Mouse (Mus musculus) intestine, postnatal 0 days (tissue): ENCODE measurements around the gene Rnf151. TPM values are rescaled to one million over a fixed set of nuclear protein-coding genes. Genes with fewer than 3 reads are reported as not detected.

Experiments used
- ATAC-seq: fragments of 200-750 bp; cut with Nextera tagmentation; 2 replicates; pipeline ENCODE4 v1.8.0; 2017; ENCODE audit warnings: mild to moderate bottlenecking, moderate TSS enrichment, moderate library complexity
- H3K27ac ChIP-seq: fragments of 300-500 bp; sonication (generic); 2 replicates; pipeline ENCODE4 v1.5.1; 2014; ENCODE audit warnings: mild to moderate bottlenecking, low read depth, low read length, moderate library complexity
- H3K27me3 ChIP-seq: fragments of 300-500 bp; sonication (generic); replicated peaks from 2 replicates; pipeline ENCODE4 v1.6.1; 2014; ENCODE audit warnings: low read length, mixed read lengths; ENCODE audit not compliant: control insufficient read depth, insufficient read depth
- H3K36me3 ChIP-seq: fragments of 300-500 bp; sonication (generic); 2 replicates; pipeline ENCODE4 v1.6.1; 2014; ENCODE audit warnings: mild to moderate bottlenecking, moderate library complexity; ENCODE audit not compliant: control insufficient read depth, insufficient read depth
- H3K4me1 ChIP-seq: fragments of 300-500 bp; sonication (generic); replicated peaks from 2 replicates; pipeline ENCODE4 v1.6.1; 2014; ENCODE audit warnings: antibody characterized with exemption, low read length, mixed read lengths; ENCODE audit not compliant: control insufficient read depth, insufficient read depth
- H3K4me2 ChIP-seq: fragments of 300-500 bp; sonication (generic); replicated peaks from 2 replicates; pipeline ENCODE4 v1.6.1; 2014; ENCODE audit warnings: low read depth, mild to moderate bottlenecking, moderate library complexity
- H3K4me3 ChIP-seq: fragments of 300-500 bp; sonication (generic); 2 replicates; pipeline ENCODE4 v1.5.1; 2014; ENCODE audit warnings: low read depth, low read length
- H3K9ac ChIP-seq: fragments of 300-500 bp; sonication (generic); 2 replicates; pipeline ENCODE4 v1.6.1; 2014; ENCODE audit warnings: mild to moderate bottlenecking, low read depth, low read length
- H3K9me3 ChIP-seq: fragments of 300-500 bp; sonication (generic); 2 replicates; pipeline ENCODE4 v1.6.1; 2016; ENCODE audit warnings: mixed run types; ENCODE audit not compliant: control insufficient read depth
- CTCF ChIP-seq: sonication (generic); IDR thresholded peaks from 2 replicates; pipeline ENCODE4 v1.5.1; 2016; ENCODE audit warnings: low read depth, mild to moderate bottlenecking, control low read depth, antibody characterized with exemption, moderate library complexity
- WGBS: fragments of 180-500 bp; shearing (Covaris S2); extraction: QIAGEN DNeasy Blood & Tissue Kit; methylation state at CpG from one replicate; pipeline ENCODE4 v1.1.7; 2014; 5-methylcytosine and 5-hydroxymethylcytosine counted together
- polyA plus RNA-seq: library from polyadenylated mRNA; unstranded; fragments of >200 nt; fragmentation: Nextera tagmentation; extraction: Ambion mirVana; gene quantifications from 2 replicates; pipeline ENCODE4 v1.2.1, GENCODE M21; 2015

Gene Rnf151
- polyA plus RNA-seq, 1 experiment from 2014 or later: not detected

GRCm38 (mm10) chr17:24728184-24728583 is 10.3 kb upstream of the Rnf151 start:
- 65% methylated on average over 17 of the region's 17 CpGs for WGBS
- Histone ChIP-seq H3K4me2 (no peak overlapping the region), H3K27ac (no peak overlapping the region), H3K36me3 (no peaks in the 10 kb centered on the region), H3K4me1 (0 out of 2 replicates have a peak, but pooled peaks cover under 1% of the 10 kb centered on the region), H3K4me3 (no peak overlapping the region), H3K9me3 (no peaks in the 10 kb centered on the region), H3K9ac (no peak overlapping the region), H3K27me3 (peaks cover 3% of the 10 kb centered on the region; the same call in 1 of the 2 replicates)
- no peak for ATAC-seq
- no peak for TF ChIP-seq CTCF

- H3K4me1 ChIP-seq: 0 out of 2 replicates have a peak, but pooled peaks cover 3% of the 10 kb centered on the region
- H3K4me3 ChIP-seq: no peak within 1 kb of the TSS
- 67% methylated on average over 2 of the region's 2 CpGs for WGBS
- TF ChIP-seq CTCF: no peak
- H3K36me3 ChIP-seq: no peaks in the 10 kb centered on the region
- H3K9ac ChIP-seq: no peak within 1 kb of the TSS
- H3K4me2 ChIP-seq: no peak within 1 kb of the TSS
- no peaks in the 10 kb centered on the region for H3K9me3 ChIP-seq
- peaks cover 3% of the 10 kb centered on the region; the same call in 1 of the 2 replicates for H3K27me3 ChIP-seq
- ATAC-seq: no peak
- H3K27ac ChIP-seq: no peak within 1 kb of the TSS
Measured at GRCm38 (mm10) chr17:24727618-24728017, 9.8 kb upstream of the Rnf151 start, which contains the start of gene Rpl3l. Gene Rpl3l (plus strand): TSS chr17:24727820.

- Histone ChIP-seq H3K27me3 (peaks cover 3% of the 10 kb centered on the region; the same call in 1 of the 2 replicates), H3K4me1 (0 out of 2 replicates have a peak, but pooled peaks cover 3% of the 10 kb centered on the region), H3K27ac (no peak overlapping the region), H3K9ac (no peak overlapping the region), H3K36me3 (peaks cover 11% of the 10 kb centered on the region), H3K9me3 (no peaks in the 10 kb centered on the region), H3K4me3 (no peak overlapping the region), H3K4me2 (no peak overlapping the region)
- ATAC-seq: no peak
- WGBS: 73% methylated on average over 3 of the region's 3 CpGs
- TF ChIP-seq CTCF: peak; percentile 40
Measured at GRCm38 (mm10) chr17:24725637-24726390, 8.0 kb upstream of the Rnf151 start.

GRCm38 (mm10) chr17:24724184-24724583 is 6.3 kb upstream of the Rnf151 start, which contains the start of gene Ndufb10:
Gene Ndufb10 (minus strand): TSS chr17:24724478.
- 0 out of 2 replicates have a peak, but pooled peaks cover 3% of the 10 kb centered on the region for H3K4me1 ChIP-seq
- peak within 1 kb of the TSS; percentile 82 for H3K4me3 ChIP-seq
- peak within 1 kb of the TSS; percentile 82 for H3K27ac ChIP-seq
- ATAC-seq: peak; percentile 50
- WGBS: under 1% methylated on average over 30 of the region's 30 CpGs
- TF ChIP-seq CTCF: peak; percentile 100
- H3K9ac ChIP-seq: peak within 1 kb of the TSS; percentile 81
- H3K4me2 ChIP-seq: peak within 1 kb of the TSS; percentile 82
- peaks cover 3% of the 10 kb centered on the region; the same call in 1 of the 2 replicates for H3K27me3 ChIP-seq
- H3K9me3 ChIP-seq: no peaks in the 10 kb centered on the region
- H3K36me3 ChIP-seq: peaks cover 11% of the 10 kb centered on the region

- Histone ChIP-seq H3K27ac (peak overlapping the region; percentile 82), H3K9me3 (no peaks in the 10 kb centered on the region), H3K4me3 (peak overlapping the region; percentile 82), H3K4me1 (0 out of 2 replicates have a peak, but pooled peaks cover 3% of the 10 kb centered on the region), H3K27me3 (peaks cover 3% of the 10 kb centered on the region; the same call in 1 of the 2 replicates), H3K4me2 (peak overlapping the region; percentile 82), H3K36me3 (peaks cover 11% of the 10 kb centered on the region), H3K9ac (peak overlapping the region; percentile 81)
- ATAC-seq: peak; percentile 4; the same call in 1 of the 2 replicates
- under 1% methylated on average over 15 of the region's 15 CpGs for WGBS
- TF ChIP-seq CTCF: no peak
Measured at GRCm38 (mm10) chr17:24723881-24724180, 6.0 kb upstream of the Rnf151 start.

- no peak for ATAC-seq
- H3K4me2 ChIP-seq: peak overlapping the region; percentile 82
- WGBS: under 1% methylated on average over 12 of the region's 12 CpGs
- H3K9me3 ChIP-seq: no peaks in the 10 kb centered on the region
- H3K4me1 ChIP-seq: 0 out of 2 replicates have a peak, but pooled peaks cover 3% of the 10 kb centered on the region
- no peak for TF ChIP-seq CTCF
- peak overlapping the region; percentile 82 for H3K4me3 ChIP-seq
- peaks cover 11% of the 10 kb centered on the region for H3K36me3 ChIP-seq
- peak overlapping the region; percentile 81 for H3K9ac ChIP-seq
- H3K27me3 ChIP-seq: peaks cover 3% of the 10 kb centered on the region; the same call in 1 of the 2 replicates
- H3K27ac ChIP-seq: peak overlapping the region; percentile 82; the same call in 1 of the 2 replicates
Measured at GRCm38 (mm10) chr17:24723122-24723880, 5.4 kb upstream of the Rnf151 start.
